Mouse (Mus musculus): ENCODE results near the gene Tmtc2. TPM values are rescaled to one million over a fixed set of nuclear protein-coding genes. Genes with fewer than 3 reads are reported as not detected.

Gene Tmtc2
- polyA plus RNA-seq, 1 experiment, result 1.1 TPM

DNA sequence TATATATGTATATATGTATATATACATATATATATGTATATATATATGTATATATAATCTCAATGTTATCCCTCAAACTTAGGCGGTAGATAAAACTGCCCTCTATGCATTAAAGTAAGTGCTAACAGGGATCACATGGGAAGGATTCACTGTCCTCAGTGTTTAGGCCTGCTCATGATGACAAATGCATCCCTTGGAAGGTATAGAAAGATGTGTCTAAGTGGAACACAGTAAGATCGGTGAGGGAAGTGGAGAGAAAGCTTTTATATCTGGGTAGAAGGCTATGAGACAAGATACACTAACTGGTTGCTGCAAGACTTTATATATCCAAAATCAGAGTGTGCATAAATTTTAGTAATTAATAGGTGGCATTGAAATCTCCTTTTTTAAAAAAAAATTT, 373.6 kb downstream of the Tmtc2 start:
- H3K4me3 ChIP-seq (ENCODE audit: low read depth, low read length), result no peak overlapping the region
- H3K9me3 ChIP-seq (replicated peaks; ENCODE audit: control insufficient read depth, insufficient read depth, low read length, poor library complexity, severe bottlenecking), result no peaks in the 10 kb centered on the region
- TF ChIP-seq POLR2A (IDR thresholded peaks at IDR 0.05; ENCODE audit: insufficient read depth, low read length) (no peak), CTCF (IDR thresholded peaks at IDR 0.05; ENCODE audit: low read depth, low read length) (no peak), EP300 (IDR thresholded peaks at IDR 0.05; ENCODE audit: insufficient read depth, low read depth, low read length) (no peak)
- no peaks in the 10 kb centered on the region for H3K4me1 ChIP-seq (ENCODE audit: control insufficient read depth, insufficient read depth, low read length)
- H3K27me3 ChIP-seq (ENCODE audit: control insufficient read depth, insufficient read depth, low read length, poor library complexity, severe bottlenecking), result no peaks in the 10 kb centered on the region
- no peak overlapping the region for H3K9ac ChIP-seq (ENCODE audit: low read depth, poor library complexity, severe bottlenecking)
- no peak overlapping the region for H3K27ac ChIP-seq (ENCODE audit: insufficient read depth, low read length)
- H3K36me3 ChIP-seq (ENCODE audit: control insufficient read depth, insufficient read depth, low read length, poor library complexity, severe bottlenecking), result no peaks in the 10 kb centered on the region

- Histone ChIP-seq H3K4me1 (ENCODE audit: control insufficient read depth, insufficient read depth, low read length) (no peaks in the 10 kb centered on the region), H3K27ac (ENCODE audit: insufficient read depth, low read length) (no peak overlapping the region), H3K9me3 (replicated peaks; ENCODE audit: control insufficient read depth, insufficient read depth, low read length, poor library complexity, severe bottlenecking) (no peaks in the 10 kb centered on the region), H3K9ac (ENCODE audit: low read depth, poor library complexity, severe bottlenecking) (no peak overlapping the region), H3K36me3 (ENCODE audit: control insufficient read depth, insufficient read depth, low read length, poor library complexity, severe bottlenecking) (no peaks in the 10 kb centered on the region), H3K4me3 (ENCODE audit: low read depth, low read length) (no peak overlapping the region), H3K27me3 (ENCODE audit: control insufficient read depth, insufficient read depth, low read length, poor library complexity, severe bottlenecking) (no peaks in the 10 kb centered on the region)
- no peak for TF ChIP-seq POLR2A (IDR thresholded peaks at IDR 0.05; ENCODE audit: insufficient read depth, low read length)
- TF ChIP-seq CTCF (IDR thresholded peaks at IDR 0.05; ENCODE audit: low read depth, low read length), result no peak
- no peak for TF ChIP-seq EP300 (IDR thresholded peaks at IDR 0.05; ENCODE audit: insufficient read depth, low read depth, low read length)
Measured at GRCm38 (mm10) chr10:105200092-105200491, 374.2 kb downstream of the Tmtc2 start.

- H3K9me3 ChIP-seq (replicated peaks; ENCODE audit: control insufficient read depth, insufficient read depth, low read length, poor library complexity, severe bottlenecking), result no peaks in the 10 kb centered on the region
- TF ChIP-seq CTCF (IDR thresholded peaks at IDR 0.05; ENCODE audit: low read depth, low read length) (no peak), POLR2A (IDR thresholded peaks at IDR 0.05; ENCODE audit: insufficient read depth, low read length) (no peak), EP300 (IDR thresholded peaks at IDR 0.05; ENCODE audit: insufficient read depth, low read depth, low read length) (no peak)
- no peak overlapping the region for H3K27ac ChIP-seq (ENCODE audit: insufficient read depth, low read length)
Measured at GRCm38 (mm10) chr10:105199515-105199914, 374.7 kb downstream of the Tmtc2 start.

GRCm38 (mm10) chr10:105195377-105195776, 378.9 kb downstream of the Tmtc2 start:
- no peaks in the 10 kb centered on the region for H3K27me3 ChIP-seq (ENCODE audit: control insufficient read depth, insufficient read depth, low read length, poor library complexity, severe bottlenecking)
- no peaks in the 10 kb centered on the region for H3K9me3 ChIP-seq (replicated peaks; ENCODE audit: control insufficient read depth, insufficient read depth, low read length, poor library complexity, severe bottlenecking)
- no peak overlapping the region for H3K27ac ChIP-seq (ENCODE audit: insufficient read depth, low read length)
- TF ChIP-seq EP300 (IDR thresholded peaks at IDR 0.05; ENCODE audit: insufficient read depth, low read depth, low read length) (no peak), POLR2A (IDR thresholded peaks at IDR 0.05; ENCODE audit: insufficient read depth, low read length) (no peak), CTCF (IDR thresholded peaks at IDR 0.05; ENCODE audit: low read depth, low read length) (no peak)
- H3K4me1 ChIP-seq (ENCODE audit: control insufficient read depth, insufficient read depth, low read length), result no peaks in the 10 kb centered on the region
- no peaks in the 10 kb centered on the region for H3K36me3 ChIP-seq (ENCODE audit: control insufficient read depth, insufficient read depth, low read length, poor library complexity, severe bottlenecking)
- H3K4me3 ChIP-seq (ENCODE audit: low read depth, low read length), result no peak overlapping the region
- no peak overlapping the region for H3K9ac ChIP-seq (ENCODE audit: low read depth, poor library complexity, severe bottlenecking)

More at GRCm38 (mm10) chr10:105199515-105199914, 374.7 kb downstream of the Tmtc2 start:
- H3K4me1 ChIP-seq (ENCODE audit: control insufficient read depth, insufficient read depth, low read length), result no peaks in the 10 kb centered on the region
- H3K27me3 ChIP-seq (ENCODE audit: control insufficient read depth, insufficient read depth, low read length, poor library complexity, severe bottlenecking), result no peaks in the 10 kb centered on the region
- H3K36me3 ChIP-seq (ENCODE audit: control insufficient read depth, insufficient read depth, low read length, poor library complexity, severe bottlenecking), result no peaks in the 10 kb centered on the region
- no peak overlapping the region for H3K9ac ChIP-seq (ENCODE audit: low read depth, poor library complexity, severe bottlenecking)
- H3K4me3 ChIP-seq (ENCODE audit: low read depth, low read length), result no peak overlapping the region

DNA sequence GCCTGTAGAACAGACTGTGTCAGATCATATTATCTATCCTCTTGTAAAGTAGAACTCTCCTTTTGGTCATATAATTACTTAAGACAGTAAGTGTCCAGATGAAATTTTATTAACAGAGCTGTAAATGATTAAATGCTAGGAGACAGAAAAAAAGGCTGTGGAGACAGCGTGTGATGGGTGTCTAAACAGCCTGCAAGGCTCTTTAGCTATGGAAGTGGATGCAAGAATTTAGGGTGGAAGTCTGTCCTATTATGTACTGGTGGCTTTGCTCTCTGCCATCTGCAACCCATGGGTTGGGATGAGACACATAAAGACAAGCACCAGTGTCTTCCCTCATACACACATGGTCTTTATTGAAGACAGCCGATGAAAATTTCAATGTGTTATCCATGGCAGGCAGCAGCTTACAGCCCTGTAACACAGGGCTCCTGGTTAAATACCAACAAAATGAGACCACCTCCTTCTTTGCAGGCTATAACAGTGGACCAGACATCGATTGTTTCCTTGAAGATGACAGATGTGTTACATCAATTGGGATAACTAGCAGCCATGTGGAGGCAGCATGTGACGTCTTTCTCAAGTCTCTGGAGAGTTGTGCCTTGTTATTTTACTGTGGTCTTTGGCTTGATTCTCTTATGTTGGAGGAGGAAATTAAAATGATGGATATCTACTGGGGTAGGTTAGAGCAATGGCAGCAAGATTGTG, 380.3 kb downstream of the Tmtc2 start:
- H3K9ac ChIP-seq (ENCODE audit: low read depth, poor library complexity, severe bottlenecking), result no peak overlapping the region
- H3K4me3 ChIP-seq (ENCODE audit: low read depth, low read length), result no peak overlapping the region
- no peaks in the 10 kb centered on the region for H3K27me3 ChIP-seq (ENCODE audit: control insufficient read depth, insufficient read depth, low read length, poor library complexity, severe bottlenecking)
- no peak for TF ChIP-seq POLR2A (IDR thresholded peaks at IDR 0.05; ENCODE audit: insufficient read depth, low read length)
- no peak for TF ChIP-seq EP300 (IDR thresholded peaks at IDR 0.05; ENCODE audit: insufficient read depth, low read depth, low read length)
- no peaks in the 10 kb centered on the region for H3K36me3 ChIP-seq (ENCODE audit: control insufficient read depth, insufficient read depth, low read length, poor library complexity, severe bottlenecking)
- no peaks in the 10 kb centered on the region for H3K9me3 ChIP-seq (replicated peaks; ENCODE audit: control insufficient read depth, insufficient read depth, low read length, poor library complexity, severe bottlenecking)
- no peak overlapping the region for H3K27ac ChIP-seq (ENCODE audit: insufficient read depth, low read length)
- H3K4me1 ChIP-seq (ENCODE audit: control insufficient read depth, insufficient read depth, low read length), result no peaks in the 10 kb centered on the region

GRCm38 (mm10) chr10:105192071-105192470, 382.2 kb downstream of the Tmtc2 start:
- no peak for TF ChIP-seq CTCF (IDR thresholded peaks at IDR 0.05; ENCODE audit: low read depth, low read length)
- no peak for TF ChIP-seq POLR2A (IDR thresholded peaks at IDR 0.05; ENCODE audit: insufficient read depth, low read length)
- no peak for TF ChIP-seq EP300 (IDR thresholded peaks at IDR 0.05; ENCODE audit: insufficient read depth, low read depth, low read length)
- H3K9me3 ChIP-seq (replicated peaks; ENCODE audit: control insufficient read depth, insufficient read depth, low read length, poor library complexity, severe bottlenecking), result no peaks in the 10 kb centered on the region
- no peak overlapping the region for H3K9ac ChIP-seq (ENCODE audit: low read depth, poor library complexity, severe bottlenecking)
- H3K27me3 ChIP-seq (ENCODE audit: control insufficient read depth, insufficient read depth, low read length, poor library complexity, severe bottlenecking), result no peaks in the 10 kb centered on the region
- H3K36me3 ChIP-seq (ENCODE audit: control insufficient read depth, insufficient read depth, low read length, poor library complexity, severe bottlenecking), result no peaks in the 10 kb centered on the region
- H3K4me1 ChIP-seq (ENCODE audit: control insufficient read depth, insufficient read depth, low read length), result no peaks in the 10 kb centered on the region
- H3K27ac ChIP-seq (ENCODE audit: insufficient read depth, low read length), result no peak overlapping the region
- H3K4me3 ChIP-seq (ENCODE audit: low read depth, low read length), result no peak overlapping the region

All from ES-Bruce4 (cell line).